Mouse (Mus musculus): ENCODE measurements at regions not wholly inside any gene's neighbourhood (a gene's known extent, or its start where the extent isn't known, plus 50 kb on each side); places are given as distances from the start of the nearest gene placed in this dataset.

DNA sequence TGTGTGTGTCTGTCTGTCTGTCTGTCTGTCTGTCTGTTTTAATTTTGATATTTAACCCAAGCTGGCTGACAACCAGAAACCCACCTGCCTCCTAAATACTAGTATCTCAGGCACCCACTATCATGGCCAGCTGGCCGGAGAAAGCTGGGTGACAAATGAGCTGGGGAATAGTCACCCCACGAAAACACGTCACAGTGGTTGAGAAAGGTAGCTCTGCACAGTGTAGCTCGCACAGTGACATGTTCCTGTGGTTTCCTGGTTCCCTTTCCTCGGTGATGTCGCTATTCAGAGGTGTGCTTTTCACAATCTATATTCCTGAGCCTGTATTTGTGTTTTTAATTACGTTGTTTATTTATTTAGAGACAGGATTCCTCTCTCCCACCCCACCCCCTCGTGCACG, 78.3 kb upstream of the Spaca7 start:
- TF ChIP-seq CTCF (IDR thresholded peaks at IDR 0.05) (no peak), POLR2A (IDR thresholded peaks at IDR 0.05; ENCODE audit: insufficient read depth, low read depth, low read length) (no peak), EP300 (IDR thresholded peaks at IDR 0.05; ENCODE audit: insufficient read depth, low read depth, low read length) (no peak)

Data from heart, adult 2 months (tissue).